15 mouse cellular contexts compared by ENCODE assay signal in genomic region chr11:57773936-57774335, GRCm38 (mm10). TPM values are rescaled to one million over a fixed set of nuclear protein-coding genes. Genes with fewer than 3 reads are reported as not detected.
DNase-seq lines count a peak whose midpoint lies in the region; ATAC-seq lines count a peak whose summit lies in the region.
"Had no signal": no experiment of that assay in that cellular context is flagged by ENCODE, and none has a peak within 500 bp of the region (broad histone marks: within the 10 kb centered on the region; RNA-seq: fewer than 3 reads in every experiment).

No protein-coding gene starts in this region.

- H3K27me3 ChIP-seq in kidney, embryonic 14.5 days (ENCODE audit: control insufficient read depth, insufficient read depth, low read length) = no peaks in the 10 kb centered on the region
- peaks cover 91% of the 10 kb centered on the region for H3K27me3 ChIP-seq in forebrain, embryonic 12.5 days
- H3K27me3 ChIP-seq in limb, embryonic 10.5 days (ENCODE audit: low read depth, poor library complexity, severe bottlenecking) = peaks cover 65% of the 10 kb centered on the region
- H3K27me3 ChIP-seq in neural tube, embryonic 15.5 days (replicated peaks) = no peaks in the 10 kb centered on the region; the same call in 1 of the 2 replicates

- no peak overlapping the region; the same call in 1 of the 2 replicates for H3K4me2 ChIP-seq in kidney, embryonic 14.5 days (replicated peaks; ENCODE audit: low read depth, low read length)
- peak overlapping the region; percentile 25 for H3K4me2 ChIP-seq in forebrain, embryonic 12.5 days
- no peak overlapping the region for H3K4me2 ChIP-seq in neural tube, embryonic 15.5 days
- H3K4me2 ChIP-seq: limb, embryonic 12.5 days had no signal

- DNase-seq in kidney, postnatal 25 days = no peak
- DNase-seq in limb, embryonic 10.5 days (ENCODE audit: low spot score) = no peak
- no peak for DNase-seq in adrenal gland, postnatal 25 days
- no peak for DNase-seq in cerebellum, postnatal 25 days
- no peak for DNase-seq in left cerebral cortex, postnatal 25 days (ENCODE audit: low spot score in 2 of 2)
- DNase-seq: cerebellum, adult 11-12 months; heart, postnatal 36 days had no signal

- no peak overlapping the region for H3K9ac ChIP-seq in kidney, embryonic 14.5 days (ENCODE audit: low read depth, low read length)
- no peak overlapping the region for H3K9ac ChIP-seq in forebrain, embryonic 12.5 days
- H3K9ac ChIP-seq in neural tube, embryonic 15.5 days (replicated peaks) = no peak overlapping the region
- H3K9ac ChIP-seq: limb, embryonic 12.5 days had no signal

- H3K4me3 ChIP-seq in kidney, embryonic 14.5 days (ENCODE audit: low read length) = no peak overlapping the region
- no peak overlapping the region for H3K4me3 ChIP-seq in forebrain, embryonic 12.5 days (replicated peaks)
- H3K4me3 ChIP-seq in limb, embryonic 10.5 days = peak overlapping the region; percentile 14; the same call in 1 of the 2 replicates
- no peak overlapping the region for H3K4me3 ChIP-seq in neural tube, embryonic 15.5 days (replicated peaks)
- H3K4me3 ChIP-seq: layer of hippocampus, adult 2 months; limb, embryonic 12.5 days had no signal

- 10% methylated on average over 4 of the region's 4 CpGs for whole genome bisulfite sequencing in kidney, embryonic 14.5 days
- 2% methylated on average over 4 of the region's 4 CpGs for WGBS in forebrain, embryonic 12.5 days
- WGBS in limb, embryonic 10.5 days = 11% methylated on average over 4 of the region's 4 CpGs
- 3% methylated on average over 4 of the region's 4 CpGs for WGBS in neural tube, embryonic 15.5 days

- no peak overlapping the region for H3K27ac ChIP-seq in kidney, embryonic 14.5 days (ENCODE audit: low read depth, low read length)
- peak overlapping the region; percentile 46; the same call in 1 of the 2 replicates for H3K27ac ChIP-seq in forebrain, embryonic 12.5 days
- peak overlapping the region; percentile 59 for H3K27ac ChIP-seq in limb, embryonic 10.5 days
- peak overlapping the region; percentile 54 for H3K27ac ChIP-seq in neural tube, embryonic 15.5 days (replicated peaks)
- H3K27ac ChIP-seq: layer of hippocampus, adult 2 months; limb, embryonic 12.5 days had no signal

- intact Hi-C loops in left cerebral cortex, postnatal 25 days (cut with DNase I) = loop anchor here (10.0 kb wide), 1 partner anchor 1639 kb away; no protein-coding TSS in a partner anchor

- no peaks in the 10 kb centered on the region for H3K9me3 ChIP-seq in kidney, embryonic 14.5 days (ENCODE audit: control insufficient read depth, low read length)
- H3K9me3 ChIP-seq in forebrain, embryonic 12.5 days = no peaks in the 10 kb centered on the region
- H3K9me3 ChIP-seq in limb, embryonic 10.5 days (replicated peaks) = no peaks in the 10 kb centered on the region
- no peaks in the 10 kb centered on the region for H3K9me3 ChIP-seq in neural tube, embryonic 15.5 days (replicated peaks)
- H3K9me3 ChIP-seq: limb, embryonic 12.5 days had no signal

- ATAC-seq in kidney, embryonic 14.5 days (ENCODE audit: low FRiP score, low TSS enrichment) = peak; percentile 25; the same call in 1 of the 2 replicates
- peak; percentile 84 for ATAC-seq in forebrain, embryonic 12.5 days (ENCODE audit: low FRiP score)
- ATAC-seq in neural tube, embryonic 15.5 days (ENCODE audit: low FRiP score) = peak; percentile 58
- ATAC-seq: lung, postnatal 0 days had no signal

- H3K36me3 ChIP-seq in kidney, embryonic 14.5 days (ENCODE audit: control insufficient read depth, insufficient read depth, low read length) = no peaks in the 10 kb centered on the region
- no peaks in the 10 kb centered on the region for H3K36me3 ChIP-seq in forebrain, embryonic 12.5 days (replicated peaks)
- H3K36me3 ChIP-seq in limb, embryonic 10.5 days = peaks cover 16% of the 10 kb centered on the region
- no peaks in the 10 kb centered on the region for H3K36me3 ChIP-seq in neural tube, embryonic 15.5 days

- peaks cover 15% of the 10 kb centered on the region; the same call in 1 of the 2 replicates for H3K4me1 ChIP-seq in kidney, embryonic 14.5 days (ENCODE audit: control insufficient read depth, insufficient read depth, low read length)
- H3K4me1 ChIP-seq in forebrain, embryonic 12.5 days = peaks cover 36% of the 10 kb centered on the region
- peaks cover 58% of the 10 kb centered on the region for H3K4me1 ChIP-seq in limb, embryonic 10.5 days
- H3K4me1 ChIP-seq in neural tube, embryonic 15.5 days = peaks cover 29% of the 10 kb centered on the region

RNA-seq across cellular contexts. Expression of gene Sap30l, which starts 27.5 kb away (rescaled TPM):
- 15.0 and 19.0 TPM in 2 replicates for polyA plus RNA-seq in kidney, embryonic 14.5 days (2014; fragmentation: Nextera tagmentation; extraction: Ambion mirVana)
- 12.5 and 15.0 TPM in 2 replicates for polyA plus RNA-seq in forebrain, embryonic 12.5 days (2016; fragmentation: Nextera tagmentation; extraction: Ambion mirVana)
- polyA plus RNA-seq in limb, embryonic 10.5 days (2016; fragmentation: Nextera tagmentation; extraction: Ambion mirVana) = 11.2 and 12.4 TPM in 2 replicates
- 9.7 and 12.4 TPM in 2 replicates for polyA plus RNA-seq in neural tube, embryonic 15.5 days (2015; fragmentation: Nextera tagmentation; extraction: Ambion mirVana)
- total RNA-seq in adrenal gland, postnatal 25 days (2021) = 55.8 and 60.8 TPM in 2 replicates
- 10 to 100 TPM; 50.4 to 50.9 TPM for total RNA-seq in left cerebral cortex, postnatal 25 days (2021)

RNA-seq across cellular contexts. Expression of gene Hand1, which starts 58.7 kb away (rescaled TPM):
- not detected in 2 replicates for polyA plus RNA-seq in kidney, embryonic 14.5 days (2014; fragmentation: Nextera tagmentation; extraction: Ambion mirVana)
- polyA plus RNA-seq in forebrain, embryonic 12.5 days (2016; fragmentation: Nextera tagmentation; extraction: Ambion mirVana) = not detected in 2 replicates
- polyA plus RNA-seq in limb, embryonic 10.5 days (2016; fragmentation: Nextera tagmentation; extraction: Ambion mirVana) = 3.3 and 8.5 TPM in 2 replicates
- 4.2 TPM in 1 of 2 replicates, not detected in the other for polyA plus RNA-seq in neural tube, embryonic 15.5 days (2015; fragmentation: Nextera tagmentation; extraction: Ambion mirVana)
- total RNA-seq in adrenal gland, postnatal 25 days (2021) = 8.0 and 13.6 TPM in 2 replicates
- not detected for total RNA-seq in left cerebral cortex, postnatal 25 days (2021)
- total RNA-seq: gastrocnemius, postnatal 4 days; heart, postnatal 36 days; layer of hippocampus, adult 2 months; MEL had no signal
- polyA plus RNA-seq: lung, postnatal 0 days had no signal

Comparison
In these comparisons a context has a peak if more than half of its experiments do, and no peak if none do; other contexts are left out.
1. ATAC-seq: peak in every context shown above with its lines; median percentile 84 in forebrain, embryonic 12.5 days; 58 in neural tube, embryonic 15.5 days; 25 in kidney, embryonic 14.5 days.